Mouse (Mus musculus): ENCODE data around the gene Zscan22. TPM values are rescaled to one million over a fixed set of nuclear protein-coding genes. Genes with fewer than 3 reads are reported as not detected.
"Not testable (repeated sequence)": the region's sequence is repeated elsewhere in the genome, so short reads cannot be mapped to it uniquely, and the experiment has no call there.

Gene Zscan22
- 11.6 and 12.5 TPM in 2 replicates for polyA plus RNA-seq (2012; rRNA removed)

GRCm38 (mm10) chr7:12897655-12898410 is at the start of gene Zscan22:
Gene Zscan22 (plus strand): TSS chr7:12897815.
- TF ChIP-seq CTCF (conservative IDR thresholded peaks at IDR 0.05; ENCODE audit: insufficient read depth, insufficient read length, low read depth, low read length) (no peak), POLR2A (IDR thresholded peaks at IDR 0.05; ENCODE audit: low read depth, low read length) (no peak)
- DNase-seq: peak; percentile 97
- 4% methylated on average over 36 of the region's 36 CpGs for WGBS
- Histone ChIP-seq H3K4me3 (ENCODE audit: insufficient read depth, low read depth, low read length) (peak within 1 kb of the TSS; percentile 90), H3K27ac (ENCODE audit: insufficient read depth, low read depth, low read length) (0 out of 2 replicates have a peak within 1 kb of the TSS, but pooled peaks have one; percentile 18), H3K27me3 (replicated peaks; ENCODE audit: control insufficient read depth, insufficient read depth, low read length) (no peaks in the 10 kb centered on the region), H3K4me1 (ENCODE audit: control insufficient read depth, insufficient read depth, low read length) (no peaks in the 10 kb centered on the region), H3K36me3 (ENCODE audit: control insufficient read depth, insufficient read depth, low read length) (no peaks in the 10 kb centered on the region)

GRCm38 (mm10) chr7:12874301-12874700 is 23.3 kb upstream of the Zscan22 start:
- TF ChIP-seq CTCF (conservative IDR thresholded peaks at IDR 0.05; ENCODE audit: insufficient read depth, insufficient read length, low read depth, low read length): no peak
- no peak for TF ChIP-seq POLR2A (IDR thresholded peaks at IDR 0.05; ENCODE audit: low read depth, low read length)
- peak; percentile 61 for DNase-seq
- no peaks in the 10 kb centered on the region for H3K27me3 ChIP-seq (replicated peaks; ENCODE audit: control insufficient read depth, insufficient read depth, low read length)
- H3K27ac ChIP-seq (ENCODE audit: insufficient read depth, low read depth, low read length): no peak overlapping the region
- no peak overlapping the region for H3K4me3 ChIP-seq (ENCODE audit: insufficient read depth, low read depth, low read length)
- 10% methylated on average over 3 of the region's 3 CpGs for WGBS
- H3K4me1 ChIP-seq (ENCODE audit: control insufficient read depth, insufficient read depth, low read length): no peaks in the 10 kb centered on the region
- no peaks in the 10 kb centered on the region for H3K36me3 ChIP-seq (ENCODE audit: control insufficient read depth, insufficient read depth, low read length)

GRCm38 (mm10) chr7:12880036-12880435 is 17.6 kb upstream of the Zscan22 start:
- TF ChIP-seq CTCF (conservative IDR thresholded peaks at IDR 0.05; ENCODE audit: insufficient read depth, insufficient read length, low read depth, low read length) (no peak), POLR2A (IDR thresholded peaks at IDR 0.05; ENCODE audit: low read depth, low read length) (no peak)
- no peak for DNase-seq
- Histone ChIP-seq H3K4me3 (ENCODE audit: insufficient read depth, low read depth, low read length) (no peak overlapping the region), H3K27me3 (replicated peaks; ENCODE audit: control insufficient read depth, insufficient read depth, low read length) (no peaks in the 10 kb centered on the region), H3K36me3 (ENCODE audit: control insufficient read depth, insufficient read depth, low read length) (no peaks in the 10 kb centered on the region), H3K27ac (ENCODE audit: insufficient read depth, low read depth, low read length) (no peak overlapping the region), H3K4me1 (ENCODE audit: control insufficient read depth, insufficient read depth, low read length) (peaks cover 7% of the 10 kb centered on the region; the same call in 1 of the 2 replicates)

- WGBS: 41% methylated on average over 8 of the region's 8 CpGs
- H3K27ac ChIP-seq (ENCODE audit: insufficient read depth, low read depth, low read length); H3K27me3 ChIP-seq (replicated peaks; ENCODE audit: control insufficient read depth, insufficient read depth, low read length); DNase-seq; H3K36me3 ChIP-seq (ENCODE audit: control insufficient read depth, insufficient read depth, low read length); H3K4me1 ChIP-seq (ENCODE audit: control insufficient read depth, insufficient read depth, low read length): not testable (repeated sequence)
- H3K4me3 ChIP-seq (ENCODE audit: insufficient read depth, low read depth, low read length): peak overlapping the region; percentile 29; the same call in 1 of the 2 replicates
Measured at GRCm38 (mm10) chr7:12880497-12880896, 17.1 kb upstream of the Zscan22 start.

GRCm38 (mm10) chr7:12880911-12881660 is 16.5 kb upstream of the Zscan22 start, which contains the start of gene Zfp128:
Gene Zfp128 (plus strand): TSS chr7:12881177.
- H3K27ac ChIP-seq (ENCODE audit: insufficient read depth, low read depth, low read length): no peak within 1 kb of the TSS
- under 1% methylated on average over 35 of the region's 35 CpGs for WGBS
- peaks cover 7% of the 10 kb centered on the region; the same call in 1 of the 2 replicates for H3K4me1 ChIP-seq (ENCODE audit: control insufficient read depth, insufficient read depth, low read length)
- TF ChIP-seq CTCF (conservative IDR thresholded peaks at IDR 0.05; ENCODE audit: insufficient read depth, insufficient read length, low read depth, low read length): 0 out of 2 replicates have a peak, but pooled peaks have one; percentile 11
- no peak for TF ChIP-seq POLR2A (IDR thresholded peaks at IDR 0.05; ENCODE audit: low read depth, low read length)
- no peaks in the 10 kb centered on the region for H3K36me3 ChIP-seq (ENCODE audit: control insufficient read depth, insufficient read depth, low read length)
- peak; percentile 98 for DNase-seq
- H3K27me3 ChIP-seq (replicated peaks; ENCODE audit: control insufficient read depth, insufficient read depth, low read length): no peaks in the 10 kb centered on the region
- H3K4me3 ChIP-seq (ENCODE audit: insufficient read depth, low read depth, low read length): peak within 1 kb of the TSS; percentile 70

GRCm38 (mm10) chr7:12886563-12887266 is 10.9 kb upstream of the Zscan22 start:
- no peak for TF ChIP-seq CTCF (conservative IDR thresholded peaks at IDR 0.05; ENCODE audit: insufficient read depth, insufficient read length, low read depth, low read length)
- Histone ChIP-seq H3K4me1 (ENCODE audit: control insufficient read depth, insufficient read depth, low read length) (peaks cover 2% of the 10 kb centered on the region; the same call in 1 of the 2 replicates), H3K36me3 (ENCODE audit: control insufficient read depth, insufficient read depth, low read length) (no peaks in the 10 kb centered on the region; the same call in 1 of the 2 replicates), H3K27ac (ENCODE audit: insufficient read depth, low read depth, low read length) (no peak overlapping the region), H3K4me3 (ENCODE audit: insufficient read depth, low read depth, low read length) (no peak overlapping the region), H3K27me3 (replicated peaks; ENCODE audit: control insufficient read depth, insufficient read depth, low read length) (no peaks in the 10 kb centered on the region)
- WGBS: 92% methylated on average over 12 of the region's 12 CpGs
- no peak for DNase-seq
